Mouse (Mus musculus) erythroblast, embryonic 14.5 days (primary cell): ENCODE measurements at regions not wholly inside any gene's neighbourhood (a gene's known extent, or its start where the extent isn't known, plus 50 kb on each side); places are given as distances from the start of the nearest gene placed in this dataset.

Experiments used
- H3K27me3 ChIP-seq: 2 replicates; pipeline ENCODE4 v1.6.1; 2012; ENCODE audit warnings: inconsistent platforms; ENCODE audit not compliant: control insufficient read depth
- H3K36me3 ChIP-seq: 2 replicates; pipeline ENCODE4 v1.6.1; 2012; ENCODE audit warnings: mild to moderate bottlenecking, inconsistent platforms; ENCODE audit not compliant: control insufficient read depth
- H3K4me1 ChIP-seq: 2 replicates; pipeline ENCODE4 v1.6.1; 2012; ENCODE audit warnings: inconsistent platforms; ENCODE audit not compliant: control insufficient read depth
- H3K4me3 ChIP-seq: replicated peaks from 2 replicates; pipeline ENCODE3; 2012; ENCODE audit warnings: moderate library complexity, mild to moderate bottlenecking, inconsistent platforms
- H3K9me3 ChIP-seq: 2 replicates; pipeline ENCODE4 v1.6.1; 2012; ENCODE audit warnings: low read length, inconsistent platforms, mixed read lengths; ENCODE audit not compliant: control insufficient read depth
- GATA1 ChIP-seq: IDR thresholded peaks from 2 replicates; pipeline ENCODE4 v1.6.1; 2012; ENCODE audit warnings: low read length, inconsistent platforms, mixed read lengths
- TAL1 ChIP-seq: IDR thresholded peaks from 3 replicates; pipeline ENCODE4 v1.6.1; 2012; ENCODE audit warnings: low read length, inconsistent platforms, mixed read lengths

DNA sequence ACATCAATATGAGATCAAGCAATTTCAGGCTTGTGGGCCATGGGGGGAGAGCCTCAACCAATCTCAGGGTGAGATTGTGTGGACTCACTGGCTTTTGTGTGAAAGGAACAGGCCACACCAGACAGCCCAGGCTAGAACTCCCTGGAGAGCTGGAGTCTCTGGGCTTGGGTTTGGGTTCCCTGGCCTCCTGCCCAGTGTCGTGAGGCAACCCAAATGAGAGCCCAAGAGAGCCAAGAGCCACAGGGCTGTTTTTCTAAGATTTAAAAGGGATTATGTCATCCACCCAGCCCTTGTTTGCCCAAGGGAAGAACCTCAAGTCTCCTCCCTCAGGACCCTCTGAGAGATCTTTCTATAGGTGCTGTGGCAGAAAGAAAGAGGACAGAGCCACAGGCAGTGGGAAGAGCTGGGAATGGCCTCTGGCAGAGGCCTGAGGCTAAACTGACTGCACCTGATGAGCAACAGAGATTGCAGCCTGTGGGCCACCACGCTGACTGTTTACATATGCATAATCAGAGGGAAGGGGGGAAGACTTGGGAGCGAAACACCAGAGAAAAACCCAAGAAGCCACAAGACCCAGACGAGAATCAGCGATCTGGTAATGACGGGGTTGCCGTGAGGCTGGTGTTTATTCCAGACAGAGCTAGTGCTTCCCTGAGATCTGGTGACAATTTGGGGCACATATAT lies 92.1 kb downstream of the Bcl2l11 start:
- no peaks in the 10 kb centered on the region for H3K27me3 ChIP-seq
- no peaks in the 10 kb centered on the region for H3K4me1 ChIP-seq
- TF ChIP-seq TAL1 (no peak), GATA1 (no peak)
- 0 out of 2 replicates have a peak, but pooled peaks cover 3% of the 10 kb centered on the region for H3K9me3 ChIP-seq
- no peaks in the 10 kb centered on the region for H3K36me3 ChIP-seq
- no peak overlapping the region for H3K4me3 ChIP-seq

DNA sequence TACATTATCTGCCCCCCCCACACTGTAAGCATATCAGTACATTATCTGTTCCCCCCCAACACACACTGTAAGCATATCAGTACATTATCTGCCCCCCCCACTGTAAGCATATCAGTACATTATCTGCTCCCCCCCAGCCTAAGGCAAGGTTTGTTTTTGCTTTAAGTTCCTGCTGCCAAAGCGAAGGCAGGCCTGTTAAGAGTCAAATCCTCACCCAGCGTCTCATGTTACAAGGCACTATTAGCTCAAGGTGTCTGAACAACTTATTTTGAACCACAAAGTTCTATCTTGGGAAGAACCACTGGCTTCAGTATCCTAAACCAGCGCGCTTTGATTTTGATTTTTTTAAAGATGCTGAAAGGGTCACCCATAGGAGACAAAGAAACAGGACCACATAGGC lies 93.1 kb downstream of the Bcl2l11 start:
- 0 out of 2 replicates have a peak, but pooled peaks cover 3% of the 10 kb centered on the region for H3K9me3 ChIP-seq
- no peaks in the 10 kb centered on the region for H3K4me1 ChIP-seq
- TF ChIP-seq GATA1 = no peak
- TF ChIP-seq TAL1 = no peak
- H3K27me3 ChIP-seq = no peaks in the 10 kb centered on the region
- H3K36me3 ChIP-seq = no peaks in the 10 kb centered on the region
- H3K4me3 ChIP-seq = no peak overlapping the region

GRCm38 (mm10) chr2:128221055-128221454 lies 95.2 kb downstream of the Bcl2l11 start:
- TF ChIP-seq GATA1 = no peak
- no peak for TF ChIP-seq TAL1
- H3K4me3 ChIP-seq = no peak overlapping the region
- no peaks in the 10 kb centered on the region for H3K4me1 ChIP-seq
- H3K9me3 ChIP-seq = 0 out of 2 replicates have a peak, but pooled peaks cover 3% of the 10 kb centered on the region
- no peaks in the 10 kb centered on the region for H3K27me3 ChIP-seq
- H3K36me3 ChIP-seq = no peaks in the 10 kb centered on the region

GRCm38 (mm10) chr2:128221657-128222056 lies 95.8 kb downstream of the Bcl2l11 start:
- Histone ChIP-seq H3K9me3 (0 out of 2 replicates have a peak, but pooled peaks cover 3% of the 10 kb centered on the region), H3K4me3 (no peak overlapping the region), H3K36me3 (no peaks in the 10 kb centered on the region), H3K4me1 (no peaks in the 10 kb centered on the region), H3K27me3 (no peaks in the 10 kb centered on the region)
- TF ChIP-seq GATA1 = no peak
- TF ChIP-seq TAL1 = no peak

DNA sequence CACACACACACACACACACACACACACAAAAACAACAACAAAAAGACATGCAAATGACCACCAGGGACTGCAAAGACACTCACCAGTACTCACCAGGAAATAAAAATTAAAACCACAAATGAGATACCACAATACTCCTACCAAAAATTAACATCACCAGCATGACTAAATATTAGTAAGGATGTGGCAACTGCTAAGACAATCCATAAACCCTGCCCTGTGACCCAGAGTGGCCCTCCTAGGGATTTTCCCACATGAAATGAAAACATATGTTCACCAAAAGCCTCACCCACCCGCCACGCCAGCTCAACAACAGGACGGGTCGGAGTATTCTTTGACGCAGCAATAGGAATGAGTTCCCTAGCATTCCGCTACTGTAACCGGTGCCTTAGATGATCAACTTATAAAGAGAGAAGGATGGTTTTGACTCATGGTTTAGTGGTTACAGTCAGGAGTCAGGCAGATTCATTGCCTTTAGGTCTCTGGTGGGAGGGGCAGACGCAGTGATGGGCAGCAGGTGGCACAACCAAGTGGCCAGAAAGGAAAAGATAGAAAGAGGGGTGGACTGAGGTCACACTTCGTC lies 100.7 kb downstream of the Bcl2l11 start:
- Histone ChIP-seq H3K9me3 (no peaks in the 10 kb centered on the region), H3K27me3 (no peaks in the 10 kb centered on the region), H3K36me3 (no peaks in the 10 kb centered on the region), H3K4me3 (no peak overlapping the region), H3K4me1 (no peaks in the 10 kb centered on the region)
- TF ChIP-seq TAL1 (no peak), GATA1 (no peak)

DNA sequence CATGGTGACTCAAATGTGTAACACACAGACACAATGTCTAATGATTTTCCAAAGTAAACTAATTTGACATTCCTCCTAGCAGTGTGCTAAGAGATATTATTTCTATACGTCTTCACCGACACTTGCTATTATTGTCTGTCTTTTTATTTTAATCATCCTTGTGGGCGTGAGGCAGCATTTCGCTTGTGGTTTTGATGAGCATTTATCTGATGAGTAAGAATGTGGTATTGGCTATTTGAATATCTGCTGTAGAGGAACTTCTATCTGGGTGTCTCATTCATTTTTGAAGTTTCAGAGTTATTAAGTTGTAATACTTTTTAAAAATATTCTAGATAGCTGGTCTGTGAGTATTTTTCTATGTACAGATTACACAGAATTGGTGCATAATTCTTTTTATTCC lies 103.9 kb downstream of the Bcl2l11 start:
- Histone ChIP-seq H3K4me3 (no peak overlapping the region), H3K36me3 (no peaks in the 10 kb centered on the region), H3K4me1 (no peaks in the 10 kb centered on the region), H3K9me3 (no peaks in the 10 kb centered on the region), H3K27me3 (no peaks in the 10 kb centered on the region)
- TF ChIP-seq GATA1 (no peak), TAL1 (no peak)

DNA sequence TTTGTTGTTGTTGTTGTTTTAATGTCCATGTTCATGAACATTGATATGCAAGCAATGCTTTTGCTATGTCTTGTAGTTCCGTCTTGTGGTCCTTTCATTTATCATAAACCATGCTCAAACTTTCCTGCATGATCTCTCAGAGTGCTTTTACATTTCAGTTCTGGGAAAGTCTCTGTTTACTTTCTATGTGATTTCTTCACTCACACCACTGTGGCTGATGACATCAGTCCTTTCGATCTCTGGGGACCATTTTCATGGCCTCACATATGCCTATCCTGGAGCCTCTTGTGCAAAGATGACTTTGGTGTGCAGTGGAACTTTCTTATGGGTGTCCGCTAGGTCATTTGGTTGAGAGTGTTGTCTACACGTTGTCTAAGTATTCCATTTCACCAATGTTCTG lies 105.1 kb downstream of the Bcl2l11 start:
- no peaks in the 10 kb centered on the region for H3K36me3 ChIP-seq
- no peak overlapping the region for H3K4me3 ChIP-seq
- H3K27me3 ChIP-seq = no peaks in the 10 kb centered on the region
- TF ChIP-seq GATA1 (no peak), TAL1 (no peak)
- H3K9me3 ChIP-seq = no peaks in the 10 kb centered on the region
- H3K4me1 ChIP-seq = no peaks in the 10 kb centered on the region

DNA sequence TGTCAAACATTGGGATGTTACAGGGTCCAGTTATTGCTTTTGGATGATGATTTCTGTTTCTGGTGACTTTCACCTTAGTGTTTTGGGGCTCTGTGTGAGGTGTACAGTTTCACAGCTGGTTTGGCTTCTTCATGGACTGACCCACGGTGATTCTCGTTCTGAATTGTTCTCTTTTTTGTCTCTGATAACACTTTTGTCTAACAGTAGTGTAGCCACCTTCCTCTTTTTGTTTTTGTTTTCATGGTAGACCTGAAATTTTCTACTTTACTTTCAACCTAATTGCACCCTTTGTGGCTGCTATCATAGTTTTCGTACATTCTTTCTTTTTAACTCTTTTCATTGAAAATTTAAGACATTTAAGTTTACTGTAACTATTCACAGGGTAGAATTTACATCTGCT lies 105.5 kb downstream of the Bcl2l11 start:
- TF ChIP-seq GATA1 = no peak
- TF ChIP-seq TAL1 = no peak
- Histone ChIP-seq H3K9me3 (no peaks in the 10 kb centered on the region), H3K36me3 (no peaks in the 10 kb centered on the region), H3K27me3 (no peaks in the 10 kb centered on the region), H3K4me1 (no peaks in the 10 kb centered on the region), H3K4me3 (no peak overlapping the region)

GRCm38 (mm10) chr2:128232027-128232426 lies 106.2 kb downstream of the Bcl2l11 start:
- no peaks in the 10 kb centered on the region for H3K36me3 ChIP-seq
- TF ChIP-seq GATA1 = no peak
- no peak for TF ChIP-seq TAL1
- no peak overlapping the region for H3K4me3 ChIP-seq
- H3K4me1 ChIP-seq = no peaks in the 10 kb centered on the region
- H3K9me3 ChIP-seq = no peaks in the 10 kb centered on the region
- no peaks in the 10 kb centered on the region for H3K27me3 ChIP-seq
